Mouse (Mus musculus): ENCODE results near the gene Erg. TPM values are rescaled to one million over a fixed set of nuclear protein-coding genes. Genes with fewer than 3 reads are reported as not detected.

The Erg gene
- polyA plus RNA-seq, 2 experiments from 2014 or later, result not detected

GRCm38 (mm10) chr16:95384590-95385148, 201.7 kb downstream of the Erg start:
- ATAC-seq, result no peak

DNA sequence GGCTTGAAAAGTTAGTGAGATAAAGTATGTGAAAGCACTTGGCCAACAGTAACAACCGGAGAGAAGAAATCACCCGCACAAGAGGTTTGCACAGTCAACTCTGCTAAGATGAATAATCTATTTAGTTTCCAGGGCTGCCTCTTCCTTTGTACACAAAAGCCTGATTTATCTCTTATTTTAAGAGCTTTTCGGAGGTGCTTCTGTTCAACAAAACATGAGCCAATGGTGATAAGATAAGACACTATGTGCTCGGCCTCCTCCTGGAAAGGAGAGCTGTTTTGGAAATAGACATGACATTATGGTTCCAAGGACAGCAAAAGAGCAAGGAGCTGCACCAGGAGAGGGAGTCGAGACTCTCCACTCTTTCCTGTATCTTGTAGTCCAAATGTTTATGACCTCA, 204.1 kb downstream of the Erg start:
- no peak for ATAC-seq

- no peak for ATAC-seq
Measured at GRCm38 (mm10) chr16:95376834-95377233, 209.6 kb downstream of the Erg start.

DNA sequence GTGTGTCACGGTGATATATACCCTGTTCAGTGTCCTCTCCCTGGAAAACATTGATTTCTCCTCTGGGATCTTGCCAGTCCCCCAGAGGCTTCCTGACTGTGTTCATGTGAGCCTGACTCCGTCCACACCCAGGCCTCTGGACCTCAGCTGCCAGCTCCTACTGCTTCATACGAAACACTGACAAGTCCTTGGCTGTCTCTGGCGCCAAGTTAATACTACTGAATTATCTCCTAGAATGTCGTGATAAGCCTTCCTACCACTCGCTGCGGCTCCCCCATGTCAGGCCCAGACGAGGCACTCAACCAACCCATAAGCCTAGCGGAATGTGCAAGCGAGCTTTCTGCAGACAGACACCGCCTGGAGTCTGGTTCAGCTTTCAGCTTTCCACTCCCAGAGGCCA, 210.0 kb downstream of the Erg start:
- ATAC-seq, result no peak

GRCm38 (mm10) chr16:95374646-95375045, 211.7 kb downstream of the Erg start:
- no peak for ATAC-seq

DNA sequence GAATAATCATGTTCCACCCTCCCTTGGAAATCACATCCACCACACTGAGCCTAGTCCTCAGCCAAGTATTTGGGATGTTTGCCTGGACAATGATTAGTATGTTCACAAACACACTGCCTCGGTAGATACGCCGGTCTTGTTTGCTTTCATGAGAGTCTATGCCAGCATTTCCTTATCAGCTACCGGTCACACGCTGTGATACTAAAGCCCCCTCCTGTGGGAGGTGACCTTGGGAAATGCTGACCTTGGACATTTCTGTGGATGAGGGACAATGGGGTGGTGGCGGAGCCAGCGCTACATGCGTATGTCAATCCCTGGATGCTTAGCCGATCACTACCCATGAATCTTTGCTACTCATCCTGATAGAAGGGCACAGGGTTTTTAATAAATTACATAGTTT, 213.4 kb downstream of the Erg start:
- ATAC-seq, result no peak

DNA sequence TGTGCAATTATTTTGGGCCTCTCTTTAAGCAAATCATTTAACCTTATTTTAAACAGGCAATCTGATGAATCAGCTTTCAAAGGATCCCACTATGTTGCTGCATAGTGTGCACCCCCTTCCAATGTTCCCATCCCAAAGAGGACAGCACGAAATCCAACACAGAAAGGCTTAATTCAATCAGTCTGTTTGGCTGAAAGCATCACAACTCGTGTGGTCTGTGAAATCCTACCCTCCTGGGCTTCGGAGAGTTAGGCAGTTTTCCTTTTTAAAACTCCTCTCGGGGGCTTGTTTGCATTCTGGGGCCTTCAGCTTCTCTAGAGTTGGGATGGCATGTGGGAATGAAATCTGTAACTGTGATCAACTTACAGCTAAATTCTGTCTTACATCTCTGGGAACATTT, 214.7 kb downstream of the Erg start:
- no peak for ATAC-seq

DNA sequence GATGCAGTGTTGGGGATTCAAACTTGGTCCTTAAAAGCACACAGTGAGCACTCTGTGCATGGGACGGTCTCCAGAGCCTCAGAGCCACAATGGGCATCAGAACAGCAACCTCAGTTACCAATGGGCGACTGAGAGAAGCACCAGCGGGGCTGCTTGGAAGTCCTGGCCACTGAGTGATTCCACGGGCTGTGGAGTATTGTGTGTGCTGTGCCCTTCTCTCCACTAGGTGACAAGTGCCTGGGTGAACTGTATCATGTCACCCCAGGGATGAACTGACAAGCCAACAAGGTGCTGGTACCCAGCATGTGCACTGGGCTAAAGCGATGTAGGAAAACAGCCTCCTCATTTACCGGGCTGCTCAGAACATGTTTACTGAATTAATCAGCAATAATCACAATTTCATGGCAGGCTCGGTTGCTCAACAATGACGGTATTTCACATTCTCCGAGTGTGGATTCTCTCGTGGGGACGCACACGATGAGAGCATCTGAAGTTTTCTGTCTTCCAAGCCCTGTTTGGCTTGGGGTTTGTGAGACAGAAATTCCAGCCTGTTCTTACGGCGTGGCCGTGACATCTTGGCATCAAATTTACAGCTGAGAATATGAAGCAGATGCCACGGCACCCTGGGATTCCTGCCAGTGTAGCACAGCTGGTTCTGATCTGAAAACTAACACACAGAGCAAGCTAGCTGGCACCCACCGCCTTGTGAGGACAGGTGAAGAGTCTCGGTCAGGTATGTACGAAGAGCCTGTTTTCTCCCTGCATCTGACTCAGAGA, 219.2 kb downstream of the Erg start:
- no peak for ATAC-seq

DNA sequence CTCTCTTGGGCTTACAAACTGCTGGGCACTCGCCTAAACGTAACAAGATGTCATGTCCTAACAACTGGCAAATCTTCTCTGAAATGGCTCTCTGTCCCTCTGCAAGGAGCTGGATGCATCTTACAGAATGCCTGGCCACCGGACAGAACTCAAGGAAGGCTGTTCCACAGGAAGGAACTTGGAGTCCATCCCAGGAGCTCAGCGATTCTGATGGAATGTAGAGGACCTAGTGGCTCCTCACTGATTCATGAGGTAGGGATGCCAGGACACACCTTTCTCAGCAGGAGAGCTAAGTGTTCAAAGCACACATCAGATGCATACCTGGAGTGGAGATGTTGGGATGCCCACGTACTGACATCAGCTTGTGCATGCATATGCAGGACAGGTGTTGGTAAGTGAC, 221.2 kb downstream of the Erg start:
- ATAC-seq, result no peak

GRCm38 (mm10) chr16:95363632-95364465, 222.5 kb downstream of the Erg start:
- ATAC-seq, result no peak

DNA sequence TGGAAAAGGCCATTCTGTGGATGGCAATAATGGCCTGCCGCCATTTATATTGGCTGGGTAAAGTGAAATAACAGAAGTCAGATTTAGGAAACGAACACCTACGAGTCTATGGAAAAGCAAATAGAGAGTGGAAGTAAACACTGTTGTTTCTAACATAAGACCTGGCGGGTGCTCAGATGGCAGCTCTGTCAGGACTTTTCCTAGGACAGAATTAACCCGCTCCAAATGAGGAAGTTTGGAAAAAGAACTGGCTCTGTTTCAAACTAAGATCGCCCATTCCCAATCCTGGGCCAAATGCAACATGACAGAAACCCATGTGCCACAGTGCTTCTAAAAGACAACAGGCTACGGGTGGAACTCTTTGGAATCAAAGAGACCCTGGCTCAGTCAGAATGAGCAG, 224.4 kb downstream of the Erg start:
- ATAC-seq, result no peak

DNA sequence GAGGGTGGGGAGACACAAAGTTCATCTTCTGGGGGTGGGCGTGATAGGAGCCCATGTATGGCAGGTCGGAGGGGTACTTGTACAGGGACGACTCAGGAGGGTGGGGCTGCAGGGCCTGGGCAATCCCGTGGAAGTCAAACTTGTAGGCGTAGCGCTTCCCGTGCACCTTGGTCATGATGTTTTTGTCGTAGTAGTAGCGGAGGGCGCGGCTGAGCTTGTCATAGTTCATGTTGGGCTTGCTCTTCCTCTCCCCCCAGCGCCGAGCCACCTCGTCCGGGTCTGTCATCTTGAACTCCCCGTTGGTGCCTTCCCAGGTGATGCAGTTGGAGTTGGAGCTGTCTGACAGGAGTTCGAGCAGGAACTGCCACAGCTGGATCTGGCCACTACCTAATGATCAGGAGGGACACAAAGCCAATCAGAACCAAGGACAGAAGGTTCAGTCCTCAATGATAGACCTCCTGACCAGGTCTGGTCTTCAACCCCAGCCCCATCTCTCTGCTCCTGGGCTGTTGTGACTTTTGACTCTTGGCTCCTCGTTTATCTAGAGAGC, 225.4 kb downstream of the Erg start:
- peak; percentile 52 for ATAC-seq

GRCm38 (mm10) chr16:95360214-95360850, 226.1 kb downstream of the Erg start:
- ATAC-seq, result peak; percentile 94

- no peak for ATAC-seq
Measured at GRCm38 (mm10) chr16:95356962-95357955, 229.1 kb downstream of the Erg start.

GRCm38 (mm10) chr16:95353838-95354237, 232.6 kb downstream of the Erg start:
- ATAC-seq, result no peak

- no peak for ATAC-seq
Measured at GRCm38 (mm10) chr16:95352266-95352665, 234.1 kb downstream of the Erg start.

GRCm38 (mm10) chr16:95350499-95350898, 235.9 kb downstream of the Erg start:
- peak; percentile 69 for ATAC-seq

GRCm38 (mm10) chr16:95349745-95350144, 236.6 kb downstream of the Erg start:
- ATAC-seq, result no peak

- no peak for ATAC-seq
Measured at GRCm38 (mm10) chr16:95349344-95349743, 237.0 kb downstream of the Erg start.

- peak; percentile 48 for ATAC-seq
Measured at GRCm38 (mm10) chr16:95348555-95348954, 237.8 kb downstream of the Erg start.

GRCm38 (mm10) chr16:95347202-95347601, 239.2 kb downstream of the Erg start:
- ATAC-seq, result no peak
